Mouse (Mus musculus): ENCODE measurements around the gene Vgll4.

DNA sequence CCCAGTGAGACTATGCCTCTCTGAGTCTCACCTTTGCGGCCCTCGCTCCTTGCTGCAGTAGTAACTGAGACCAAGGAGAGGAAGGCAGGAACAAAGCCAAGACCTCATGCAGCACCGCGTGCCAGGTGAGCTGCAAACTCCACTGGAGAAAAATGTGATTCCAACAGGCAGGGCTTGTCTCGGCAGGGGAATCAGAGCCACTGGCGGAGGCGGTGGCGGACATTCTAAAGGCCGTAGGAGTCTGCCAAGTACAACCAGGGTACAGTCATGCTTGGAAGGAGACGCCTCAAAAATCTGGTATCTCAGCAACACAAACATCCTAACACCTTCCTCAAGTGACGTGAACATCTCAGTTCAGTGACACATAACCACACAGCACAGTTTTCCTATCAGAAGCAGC is 35.7 kb downstream of the Vgll4 start:
- no peak for TF ChIP-seq CTCF (IDR thresholded peaks at IDR 0.05; ENCODE audit: low read depth)
- no peak for TF ChIP-seq EP300 (IDR thresholded peaks at IDR 0.05; ENCODE audit: low read depth)

All from liver, embryonic 14.5 days (tissue).